Mouse (Mus musculus): Measurements from ENCODE around the gene Sh3bp4. TPM values are rescaled to one million over a fixed set of nuclear protein-coding genes. Genes with fewer than 3 reads are reported as not detected.

Gene Sh3bp4
- total RNA-seq, 2 experiments from 2014 or later, result not detected

DNA sequence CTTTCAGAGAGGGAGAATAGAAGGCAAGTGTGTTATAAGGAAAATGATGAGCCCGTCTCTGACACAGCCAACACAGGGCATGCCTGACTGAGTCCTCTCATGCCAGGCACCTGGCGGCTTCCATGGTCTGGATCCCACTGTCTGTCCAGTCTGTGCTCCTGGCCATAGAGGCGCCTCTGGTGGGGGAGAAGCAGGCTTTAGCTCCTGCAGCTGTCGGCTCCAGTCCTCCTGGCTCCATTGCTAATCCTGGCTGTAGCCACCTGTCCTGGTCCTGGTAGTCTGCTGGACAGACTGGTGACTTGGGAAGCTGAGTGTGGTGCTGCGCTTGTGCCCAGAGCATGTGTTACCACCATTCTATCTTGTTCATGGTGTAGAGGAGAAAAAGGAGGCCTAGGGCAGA lies 46.8 kb downstream of the Sh3bp4 start:
- ATAC-seq (replicated peaks; ENCODE audit: low FRiP score, low TSS enrichment, poor library complexity, severe bottlenecking), result no peak

DNA sequence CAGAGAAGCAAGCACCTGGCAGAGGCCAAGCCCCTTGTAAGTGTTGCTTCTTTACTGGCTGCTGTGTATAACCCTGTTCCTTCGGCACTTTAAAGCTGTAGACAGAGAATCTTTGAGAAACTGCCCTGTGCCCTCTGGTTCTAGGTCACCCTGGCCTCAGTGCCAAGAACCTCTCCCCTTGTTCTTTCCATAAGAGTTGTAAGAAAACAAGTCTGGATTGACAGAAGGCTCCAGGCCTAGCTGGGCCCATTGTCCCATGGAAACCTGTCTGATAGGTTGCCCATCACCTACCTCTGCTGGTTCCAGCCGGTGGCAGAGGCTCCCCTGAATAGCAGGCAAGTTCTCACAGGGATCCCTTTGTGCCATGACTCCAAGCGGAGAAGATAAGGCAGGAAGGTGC lies 47.9 kb downstream of the Sh3bp4 start:
- ATAC-seq (replicated peaks; ENCODE audit: low FRiP score, low TSS enrichment, poor library complexity, severe bottlenecking), result no peak

DNA sequence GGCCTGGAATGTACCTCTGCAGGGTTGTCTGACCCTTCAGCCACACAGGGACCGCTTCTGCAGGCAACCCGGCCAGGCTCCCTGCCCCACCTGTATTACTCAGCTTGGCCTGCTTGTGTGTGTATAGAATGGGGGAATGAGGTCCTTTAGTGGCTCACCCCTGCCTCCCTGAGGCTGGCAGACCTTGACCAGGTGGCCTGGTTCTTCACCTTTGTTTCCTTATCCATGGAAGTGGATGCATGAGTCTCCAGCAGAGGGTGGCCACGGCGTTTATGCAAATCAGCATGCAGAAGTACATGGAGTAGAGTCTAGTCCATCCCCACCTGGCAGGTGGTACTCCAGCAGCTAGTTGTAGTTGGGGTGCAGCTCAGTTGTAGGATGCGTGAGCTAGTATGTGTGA lies 48.6 kb downstream of the Sh3bp4 start:
- ATAC-seq (replicated peaks; ENCODE audit: low FRiP score, low TSS enrichment, poor library complexity, severe bottlenecking), result no peak

DNA sequence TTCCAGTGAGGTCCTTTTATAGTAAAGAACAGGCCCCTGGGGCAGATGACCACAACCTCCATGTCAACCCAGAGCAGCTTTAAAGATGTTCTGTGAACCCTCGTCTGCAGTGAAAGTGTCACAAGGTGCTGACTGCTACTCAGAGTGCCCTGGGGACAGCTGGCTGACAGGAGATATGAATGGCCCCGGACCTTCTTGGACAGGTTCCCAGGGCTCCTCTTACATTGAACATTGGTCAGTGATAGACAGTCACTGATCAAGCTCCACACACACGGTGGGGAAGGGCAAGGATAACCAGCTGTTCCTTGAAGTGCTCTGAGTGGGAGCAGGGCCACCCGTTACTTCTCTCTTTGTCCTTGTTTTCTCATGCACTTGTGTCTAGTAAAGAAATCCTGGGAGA lies 50.1 kb downstream of the Sh3bp4 start:
- no peak for ATAC-seq (replicated peaks; ENCODE audit: low FRiP score, low TSS enrichment, poor library complexity, severe bottlenecking)

DNA sequence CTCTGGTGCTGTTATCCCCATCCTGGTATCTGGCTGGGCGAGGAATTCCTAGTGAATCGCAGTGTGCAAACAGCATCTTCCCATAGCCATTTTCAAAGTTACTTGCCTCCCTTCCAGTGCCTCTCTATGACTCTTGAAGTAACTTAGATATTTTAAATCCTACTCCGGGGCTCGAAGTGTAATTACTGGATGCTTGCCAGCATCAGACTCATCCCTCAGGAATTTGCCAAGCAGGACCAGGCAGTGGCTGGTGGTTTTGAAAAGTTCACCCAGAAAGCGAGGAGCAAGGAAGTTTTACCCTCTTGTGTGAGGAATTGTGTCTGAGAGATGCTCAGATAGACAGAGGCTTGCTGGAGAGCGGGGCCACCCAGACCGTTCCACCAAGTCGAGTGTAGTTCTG lies 51.3 kb downstream of the Sh3bp4 start:
- ATAC-seq (replicated peaks; ENCODE audit: low FRiP score, low TSS enrichment, poor library complexity, severe bottlenecking), result no peak

DNA sequence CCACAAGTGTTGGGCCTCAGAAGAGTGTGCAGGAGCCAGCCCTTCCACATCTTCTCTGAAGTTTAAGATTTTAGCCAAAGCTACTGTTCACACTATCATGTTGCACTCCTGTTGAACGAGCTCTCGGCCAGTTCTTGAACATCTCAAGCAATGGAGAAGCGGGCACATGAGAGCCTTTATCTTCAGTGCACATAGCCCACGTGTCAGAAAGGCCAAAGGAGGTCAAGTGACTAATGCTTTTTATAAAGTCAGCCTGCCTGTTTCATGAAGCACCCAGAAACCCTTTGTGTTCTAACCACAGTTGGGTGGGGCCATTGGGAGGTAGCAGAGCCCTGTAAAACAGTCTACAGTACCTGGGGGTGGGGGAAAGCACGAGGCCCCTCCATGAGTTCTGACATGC lies 52.2 kb downstream of the Sh3bp4 start:
- ATAC-seq (replicated peaks; ENCODE audit: low FRiP score, low TSS enrichment, poor library complexity, severe bottlenecking), result no peak

DNA sequence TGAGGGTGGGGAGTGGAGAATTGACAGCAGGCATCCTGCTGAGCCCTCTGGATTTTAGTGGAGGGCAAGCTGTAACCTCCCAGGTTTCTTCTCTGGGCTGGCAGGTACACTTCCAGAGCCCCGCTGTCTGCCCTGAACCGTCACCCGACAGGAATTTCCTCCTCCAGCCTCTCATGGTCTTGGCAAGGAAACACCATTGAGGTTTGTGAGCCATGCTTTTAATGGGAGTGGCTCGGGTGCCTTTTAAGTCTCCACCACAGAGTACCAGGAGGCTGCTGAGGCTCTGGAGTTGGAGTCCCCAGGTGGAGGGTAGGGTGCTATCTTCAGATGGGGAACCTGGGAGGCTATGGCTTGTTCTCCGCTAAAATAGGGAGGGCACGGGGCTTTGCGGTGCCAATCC lies 53.9 kb downstream of the Sh3bp4 start:
- no peak for ATAC-seq (replicated peaks; ENCODE audit: low FRiP score, low TSS enrichment, poor library complexity, severe bottlenecking)

DNA sequence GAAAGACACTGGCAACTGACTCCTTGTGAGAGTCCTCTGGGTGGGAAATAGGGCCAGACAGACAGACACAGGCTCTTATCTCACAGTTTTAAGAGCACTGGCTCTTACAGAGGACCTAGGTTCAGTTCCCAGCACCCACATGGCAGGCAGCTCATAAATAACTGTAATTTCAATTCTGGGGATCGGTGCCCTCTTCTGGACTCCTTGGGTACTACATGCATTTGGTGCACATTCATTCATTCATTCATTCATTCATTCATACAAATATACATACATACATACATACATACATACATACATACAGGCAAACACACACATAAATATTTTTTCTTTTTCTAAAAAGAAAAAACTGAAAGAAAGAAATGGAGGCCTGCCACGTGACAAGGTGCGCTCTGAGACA lies 56.9 kb downstream of the Sh3bp4 start:
- no peak for ATAC-seq (replicated peaks; ENCODE audit: low FRiP score, low TSS enrichment, poor library complexity, severe bottlenecking)

DNA sequence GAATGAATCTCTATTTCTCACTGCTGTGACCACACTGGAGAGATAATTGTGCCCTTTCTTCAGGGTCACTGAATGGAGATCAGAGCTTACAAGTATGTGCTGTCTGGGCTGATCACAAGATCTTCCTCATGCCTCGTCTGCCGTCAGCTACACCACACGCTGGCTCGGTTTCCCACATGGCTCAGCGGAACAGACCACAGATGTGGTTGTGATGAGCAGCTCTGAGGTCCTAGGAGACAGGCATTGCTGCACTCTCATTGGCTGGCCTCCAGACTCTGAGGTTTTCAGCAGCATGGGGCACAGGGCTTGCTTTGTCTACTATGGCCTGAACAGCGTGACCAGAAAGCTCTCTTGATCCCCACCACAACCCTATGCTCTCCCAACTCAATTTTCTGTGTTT lies 60.2 kb downstream of the Sh3bp4 start:
- ATAC-seq (replicated peaks; ENCODE audit: low FRiP score, low TSS enrichment, poor library complexity, severe bottlenecking), result no peak

DNA sequence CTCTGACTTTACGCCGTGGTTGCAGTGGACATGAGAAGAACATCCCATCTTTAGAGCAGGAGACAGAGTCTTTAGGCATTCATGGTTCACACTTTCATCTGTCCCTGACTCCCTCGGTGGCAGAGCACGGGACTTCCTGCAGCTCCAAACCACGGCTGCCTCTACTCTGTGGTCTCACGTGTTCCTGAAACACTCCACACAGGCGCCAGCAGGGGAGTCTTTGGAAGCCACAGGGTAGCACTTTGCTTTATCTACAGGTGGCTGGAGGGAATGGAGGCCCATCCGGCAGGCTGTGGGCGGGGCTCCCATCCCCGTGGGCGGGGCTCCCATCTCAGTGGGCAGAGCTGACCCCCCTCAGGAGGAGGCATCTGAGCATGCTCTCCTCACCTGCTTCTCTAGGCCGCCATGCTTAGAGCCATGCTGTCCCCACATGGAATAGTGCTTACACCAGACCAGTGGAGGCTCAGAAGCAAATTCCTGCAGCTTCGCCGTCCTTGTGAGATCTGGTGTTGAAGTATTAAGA lies 60.9 kb downstream of the Sh3bp4 start:
- ATAC-seq (replicated peaks; ENCODE audit: low FRiP score, low TSS enrichment, poor library complexity, severe bottlenecking), result no peak

DNA sequence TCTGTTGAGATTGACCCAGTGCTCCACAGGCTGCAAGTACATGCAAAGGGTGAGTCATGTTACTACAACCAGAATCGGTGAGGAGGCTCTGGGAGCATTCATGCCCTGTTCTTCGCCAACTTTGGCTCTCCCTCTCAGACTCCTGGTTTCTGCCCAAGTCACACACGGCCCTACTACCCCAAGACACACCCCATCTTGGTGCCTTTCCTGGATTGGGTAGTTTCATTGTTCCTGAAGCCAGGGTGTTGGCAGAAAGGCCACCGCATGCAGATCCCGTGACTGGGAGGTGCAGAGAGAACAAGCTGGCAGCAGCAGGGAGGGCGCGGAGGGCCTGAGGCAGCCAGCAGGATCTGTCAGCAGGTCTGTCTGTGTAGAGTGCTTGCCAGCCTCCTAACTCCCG lies 61.5 kb downstream of the Sh3bp4 start:
- ATAC-seq (replicated peaks; ENCODE audit: low FRiP score, low TSS enrichment, poor library complexity, severe bottlenecking), result no peak

DNA sequence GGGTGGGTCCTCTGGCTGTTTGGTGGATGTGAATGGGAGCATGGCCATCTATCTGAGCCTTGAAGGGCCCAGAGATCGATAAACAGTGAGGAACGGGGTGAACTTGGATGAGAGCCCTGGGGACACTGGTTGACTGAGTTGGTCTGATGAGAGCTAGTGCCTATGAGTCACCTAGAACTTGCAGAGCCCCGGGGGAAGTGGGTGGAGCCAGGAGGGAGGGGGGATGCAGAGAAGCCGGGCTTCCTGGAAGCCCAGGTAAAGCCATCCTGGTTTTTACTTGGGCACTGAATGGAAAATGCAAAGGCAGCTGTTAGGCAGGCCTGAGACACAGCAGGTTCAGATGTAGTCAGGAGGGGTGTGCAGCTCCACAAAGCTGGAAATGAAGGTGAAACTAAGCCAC lies 63.1 kb downstream of the Sh3bp4 start:
- ATAC-seq (replicated peaks; ENCODE audit: low FRiP score, low TSS enrichment, poor library complexity, severe bottlenecking), result no peak

DNA sequence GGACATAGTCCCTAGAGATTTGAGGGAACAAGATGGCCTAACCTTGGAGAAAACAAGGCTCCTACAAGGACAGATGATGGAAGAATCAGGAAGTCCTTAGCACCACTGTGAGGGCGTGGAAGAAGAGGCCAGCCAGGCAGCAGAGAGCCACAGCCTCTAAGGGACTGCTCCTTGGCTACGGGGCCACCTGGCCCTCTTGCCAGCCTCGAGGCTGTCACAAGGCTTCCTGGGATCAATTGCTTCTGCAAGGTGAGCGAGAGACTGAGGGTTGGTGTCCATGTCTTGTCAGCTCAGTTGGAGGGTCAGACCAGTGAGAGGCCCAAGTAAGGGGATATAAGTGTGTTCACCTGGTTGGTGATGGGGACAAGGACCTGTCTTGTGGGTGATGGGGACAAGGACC lies 63.5 kb downstream of the Sh3bp4 start:
- no peak for ATAC-seq (replicated peaks; ENCODE audit: low FRiP score, low TSS enrichment, poor library complexity, severe bottlenecking)

DNA sequence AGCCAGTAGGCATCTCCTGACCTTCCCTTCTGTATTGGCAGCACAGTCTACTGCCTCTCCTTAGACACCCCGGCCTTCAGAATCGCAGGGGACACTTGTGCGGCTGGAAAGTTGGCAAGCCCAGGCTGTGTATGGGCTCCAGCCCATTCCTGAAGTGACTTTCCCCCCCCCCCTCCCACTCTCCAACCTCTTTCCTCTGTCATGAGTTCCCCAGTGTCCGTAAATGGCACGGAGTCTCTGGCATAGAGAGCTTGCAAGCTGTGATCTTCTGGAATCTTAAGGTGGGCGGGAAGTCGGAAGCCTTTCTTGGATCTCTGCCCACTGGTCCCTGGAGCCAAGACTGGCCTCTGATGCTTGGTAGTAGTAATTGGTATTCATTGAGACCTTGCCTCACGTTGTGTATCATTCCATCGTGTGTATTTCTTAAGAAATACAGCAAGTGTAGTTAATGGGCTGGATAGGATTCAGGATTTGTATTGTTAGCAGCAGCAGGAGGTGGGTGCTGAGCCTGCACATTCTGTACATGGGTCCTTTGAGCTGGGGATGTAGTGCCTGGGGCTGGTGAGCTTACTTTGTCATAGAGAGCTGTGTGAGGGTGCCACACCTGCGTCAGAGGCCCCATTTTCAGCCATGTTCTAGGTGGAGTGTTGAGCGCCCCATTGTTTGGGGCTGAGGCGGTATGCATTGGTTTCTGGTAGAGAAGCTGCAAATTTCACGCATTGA lies 66.0 kb downstream of the Sh3bp4 start:
- ATAC-seq (replicated peaks; ENCODE audit: low FRiP score, low TSS enrichment, poor library complexity, severe bottlenecking), result no peak

DNA sequence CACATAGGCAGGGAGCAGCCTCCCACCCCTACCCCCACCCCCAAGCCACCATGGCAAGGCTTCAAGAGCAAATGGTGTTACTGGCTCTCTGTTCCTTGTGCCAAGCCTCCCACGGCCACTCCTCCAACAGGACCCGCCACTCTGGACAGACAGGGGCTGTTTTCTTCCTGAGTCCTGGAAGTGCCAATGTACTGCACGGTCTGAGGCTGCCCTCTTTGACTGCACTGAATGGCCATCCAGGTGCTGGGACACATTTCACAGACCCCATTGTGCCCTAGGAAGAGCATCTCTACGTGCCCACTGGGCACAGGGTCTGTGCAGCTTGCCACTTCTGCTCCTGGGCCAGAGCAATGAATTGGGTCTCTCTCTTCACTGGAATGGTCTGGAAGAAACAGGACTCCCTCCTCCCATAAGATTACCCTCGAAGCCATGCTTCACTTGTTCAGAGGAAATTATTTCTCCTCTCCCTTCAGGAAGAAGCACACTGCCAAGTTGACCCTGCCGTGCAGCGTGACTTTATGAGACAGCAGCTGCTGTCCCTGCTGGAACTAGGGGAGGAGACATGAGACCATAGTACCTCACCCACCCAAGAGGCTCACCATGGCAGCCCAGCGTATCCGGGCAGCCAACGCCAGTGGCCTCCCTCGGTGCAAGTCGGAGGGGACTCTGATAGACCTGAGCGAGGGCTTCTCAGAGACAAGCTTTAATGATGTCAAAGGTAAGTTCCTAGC lies 67.0 kb downstream of the Sh3bp4 start:
- ATAC-seq (replicated peaks; ENCODE audit: low FRiP score, low TSS enrichment, poor library complexity, severe bottlenecking), result no peak

DNA sequence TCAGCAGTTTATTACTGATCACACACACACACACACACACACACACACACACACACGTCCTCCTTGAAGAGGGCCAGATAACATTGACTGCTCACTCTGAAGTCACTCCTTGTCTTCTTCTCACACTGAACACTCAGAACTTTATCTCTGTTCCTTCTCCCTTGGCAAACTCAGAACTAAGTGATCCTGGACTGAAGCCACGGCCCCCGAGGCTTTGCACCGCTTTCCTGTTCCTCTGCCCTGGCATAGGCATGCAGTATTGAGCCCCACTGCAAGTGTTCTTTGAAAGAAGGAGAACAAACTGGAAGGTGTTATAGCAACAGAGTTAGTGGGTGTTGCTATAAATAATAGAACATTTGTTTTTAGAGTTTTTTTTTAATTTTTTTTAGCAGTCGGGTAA lies 68.1 kb downstream of the Sh3bp4 start:
- no peak for ATAC-seq (replicated peaks; ENCODE audit: low FRiP score, low TSS enrichment, poor library complexity, severe bottlenecking)

DNA sequence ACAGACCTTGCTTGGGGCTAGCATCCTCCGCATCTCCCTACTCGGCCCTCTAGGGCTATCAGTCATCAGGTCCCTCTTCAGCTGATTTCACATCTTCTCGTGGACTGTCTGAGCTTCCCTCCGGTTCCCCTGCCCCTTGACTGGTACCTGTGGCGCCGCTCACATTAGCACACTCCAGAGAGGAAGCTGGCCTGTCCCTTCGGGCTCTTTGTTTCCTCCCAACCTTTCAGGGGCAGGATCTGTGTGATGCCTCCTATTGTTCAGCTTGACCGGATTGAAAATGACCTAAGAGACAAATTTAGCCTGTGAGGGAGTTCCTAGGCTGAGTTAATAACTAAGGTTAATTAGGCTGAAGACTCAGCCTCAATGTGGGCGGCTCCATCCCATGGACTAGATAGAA lies 69.9 kb downstream of the Sh3bp4 start:
- ATAC-seq (replicated peaks; ENCODE audit: low FRiP score, low TSS enrichment, poor library complexity, severe bottlenecking), result no peak

DNA sequence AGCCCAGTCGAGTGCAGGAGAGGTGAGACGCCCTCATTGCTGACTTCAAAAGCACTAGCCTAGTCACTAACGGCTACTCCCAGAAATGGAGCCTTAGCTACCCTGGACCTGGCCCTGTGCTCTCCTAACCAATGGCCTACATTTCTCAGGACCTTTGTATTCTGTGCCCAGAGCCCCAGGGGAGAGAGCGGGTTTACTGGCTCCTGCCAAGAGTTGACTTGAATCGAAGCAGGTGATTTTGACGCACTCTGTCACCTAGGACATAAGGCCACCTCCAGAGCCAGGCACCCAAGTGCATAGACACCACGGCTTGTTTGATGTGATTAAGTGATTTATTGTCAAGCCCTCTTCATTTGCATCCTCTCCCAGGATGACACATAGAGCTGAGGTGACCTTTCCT lies 80.9 kb downstream of the Sh3bp4 start:
- no peak for ATAC-seq (replicated peaks; ENCODE audit: low FRiP score, low TSS enrichment, poor library complexity, severe bottlenecking)

DNA sequence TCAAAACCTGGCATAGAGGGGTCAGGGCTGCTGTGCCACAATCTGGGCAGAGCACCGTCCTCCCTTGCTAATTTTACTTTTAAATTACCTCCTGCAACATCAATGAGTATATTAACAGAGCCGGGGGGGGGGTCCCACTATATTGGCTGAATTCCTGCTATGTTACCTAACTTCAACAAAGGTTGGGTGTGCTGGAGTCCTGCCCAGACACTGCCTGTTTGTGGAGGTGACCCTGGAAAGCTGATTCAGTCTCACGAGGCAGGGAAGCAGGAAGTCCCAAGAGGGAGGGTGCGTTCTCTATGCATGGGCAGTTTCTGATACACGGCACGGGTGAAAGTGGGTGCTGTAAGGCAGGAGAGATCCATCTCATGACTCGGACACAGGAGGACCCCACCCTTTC lies 82.4 kb downstream of the Sh3bp4 start:
- no peak for ATAC-seq (replicated peaks; ENCODE audit: low FRiP score, low TSS enrichment, poor library complexity, severe bottlenecking)

DNA sequence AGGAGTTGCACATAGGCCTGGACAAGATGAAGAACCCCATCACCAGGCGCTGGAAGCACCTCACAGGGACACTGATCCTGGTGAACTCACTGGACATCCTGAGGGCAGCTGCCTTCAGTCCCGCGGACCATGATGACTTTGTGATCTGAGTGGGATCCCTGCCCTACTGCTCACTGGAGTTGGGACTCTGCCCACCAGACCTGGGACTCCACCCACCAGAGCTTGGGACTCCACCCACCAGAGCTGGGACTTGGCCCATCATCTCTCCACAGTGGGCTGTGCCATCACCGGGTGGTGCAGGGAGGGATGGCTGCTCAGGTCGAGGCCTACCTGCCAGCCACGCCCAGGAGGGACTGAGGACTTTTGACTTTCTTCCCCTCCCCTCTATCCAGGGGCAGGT lies 83.0 kb downstream of the Sh3bp4 start:
- no peak for ATAC-seq (replicated peaks; ENCODE audit: low FRiP score, low TSS enrichment, poor library complexity, severe bottlenecking)

DNA sequence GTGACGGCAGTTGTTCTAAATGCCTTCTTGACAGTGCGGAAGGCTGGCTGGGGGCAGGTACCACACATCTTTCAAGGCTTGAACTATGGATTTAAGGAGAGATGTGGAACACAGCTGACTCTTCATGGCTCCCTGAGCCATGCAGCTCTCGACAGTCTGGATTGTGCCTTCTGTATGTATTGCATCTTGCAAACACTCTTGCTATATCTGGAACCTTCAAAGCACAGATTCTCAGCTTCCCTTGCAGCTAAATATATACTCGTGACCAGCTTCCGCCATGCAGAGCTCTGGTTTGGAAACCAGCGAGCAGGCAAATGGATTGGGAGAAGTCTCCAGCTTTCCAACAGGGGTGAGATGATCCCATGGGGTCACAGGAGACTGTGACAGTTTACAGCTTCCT lies 93.3 kb downstream of the Sh3bp4 start:
- no peak for ATAC-seq (replicated peaks; ENCODE audit: low FRiP score, low TSS enrichment, poor library complexity, severe bottlenecking)

Measured in megakaryocyte-erythroid progenitor cell, adult 5-6 weeks (primary cell).